Mouse (Mus musculus): Measurements from ENCODE around the gene Tspear. TPM values are rescaled to one million over a fixed set of nuclear protein-coding genes. Genes with fewer than 3 reads are reported as not detected.
"Not testable (repeated sequence)": the region's sequence is repeated elsewhere in the genome, so short reads cannot be mapped to it uniquely, and the experiment has no call there.

Gene Tspear
- polyA plus RNA-seq, 1 experiment from 2014 or later: 0.19 TPM

DNA sequence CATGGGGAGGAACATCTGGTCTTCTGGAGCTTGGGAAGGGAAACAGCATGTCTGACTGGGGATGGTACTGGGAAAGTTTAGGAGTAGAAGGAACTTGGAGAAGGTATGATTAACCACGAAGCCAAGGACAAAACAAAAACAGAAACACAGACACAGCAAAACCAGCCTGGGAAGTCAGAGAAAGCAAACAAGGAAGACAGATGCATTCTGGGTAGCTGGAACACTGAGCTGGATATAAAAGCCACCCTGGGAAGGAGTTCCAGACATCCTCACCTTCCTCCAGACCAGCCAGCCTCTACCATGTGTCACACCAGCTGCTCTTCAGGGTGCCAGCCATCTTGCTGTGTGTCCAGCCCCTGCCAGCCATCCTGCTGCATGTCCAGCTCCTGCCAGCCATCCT, 29.1 kb downstream of the Tspear start, which contains the start of gene Gm10142:
TSS of gene Gm10142 (plus strand) at position 301 of the 400 bp plus-strand sequence.
- Histone ChIP-seq H3K4me3 (no peak within 1 kb of the TSS), H3K9me3 (no peaks in the 10 kb centered on the region), H3K4me1 (no peaks in the 10 kb centered on the region), H3K36me3 (no peaks in the 10 kb centered on the region), H3K27me3 (no peaks in the 10 kb centered on the region), H3K9ac (no peak within 1 kb of the TSS), H3K4me2 (no peak within 1 kb of the TSS), H3K27ac (no peak within 1 kb of the TSS)
- ATAC-seq (ENCODE audit: borderline replicate concordance, extremely low read depth, low FRiP score, low TSS enrichment): no peak
- 89% methylated on average over 1 of the region's 1 CpGs for WGBS

DNA sequence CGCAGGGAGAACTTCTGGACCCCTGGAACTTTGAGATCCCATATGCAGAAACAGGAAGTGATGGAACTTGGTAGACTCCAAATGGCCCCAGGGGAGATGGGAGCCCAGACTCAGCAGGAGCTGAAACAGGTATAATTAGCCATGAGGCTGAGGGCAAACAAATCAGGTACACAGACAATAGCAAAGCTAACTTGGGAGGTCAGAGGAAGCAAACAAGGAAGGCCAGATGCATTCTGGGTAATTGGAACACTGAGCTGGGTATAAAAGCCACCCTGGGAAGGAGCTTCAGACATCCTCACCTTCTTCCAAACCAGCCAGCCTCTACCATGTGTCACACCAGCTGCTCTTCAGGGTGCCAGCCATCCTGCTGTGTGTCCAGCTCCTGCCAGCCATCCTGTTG, 33.9 kb downstream of the Tspear start, which contains the start of gene Krtap12-1:
TSS of gene Krtap12-1 (plus strand) at position 301 of the 400 bp plus-strand sequence.
- not testable (repeated sequence) for H3K27ac ChIP-seq; H3K9me3 ChIP-seq; H3K4me3 ChIP-seq; ATAC-seq (ENCODE audit: borderline replicate concordance, extremely low read depth, low FRiP score, low TSS enrichment); H3K4me2 ChIP-seq; H3K9ac ChIP-seq; H3K4me1 ChIP-seq; H3K27me3 ChIP-seq; H3K36me3 ChIP-seq
- WGBS: 86% methylated on average over 1 of the region's 1 CpGs

DNA sequence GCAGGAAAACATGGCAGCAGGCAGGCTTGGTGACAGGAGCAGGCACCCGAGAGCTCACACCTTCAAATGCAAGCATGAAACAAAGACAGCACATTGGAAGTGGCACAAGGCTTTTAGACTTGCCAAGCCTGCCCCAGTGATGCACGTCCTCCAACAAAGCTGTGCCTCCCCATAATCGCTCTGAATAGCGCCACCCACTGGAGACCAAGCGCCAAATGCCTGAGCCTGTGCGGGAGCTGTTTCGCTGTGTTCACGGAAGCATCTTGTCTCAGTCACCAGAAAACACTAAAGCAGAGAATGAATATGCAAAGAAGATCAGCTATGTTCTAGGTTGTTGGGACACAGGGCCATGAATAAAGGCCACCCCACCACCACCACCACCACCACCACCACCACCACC, 38.5 kb downstream of the Tspear start:
- no peak overlapping the region for H3K9ac ChIP-seq
- ATAC-seq (ENCODE audit: borderline replicate concordance, extremely low read depth, low FRiP score, low TSS enrichment): no peak
- 72% methylated on average over 8 of the region's 8 CpGs for WGBS
- no peaks in the 10 kb centered on the region for H3K9me3 ChIP-seq
- no peak overlapping the region for H3K4me3 ChIP-seq
- H3K4me2 ChIP-seq: no peak overlapping the region
- no peaks in the 10 kb centered on the region for H3K4me1 ChIP-seq
- no peaks in the 10 kb centered on the region for H3K36me3 ChIP-seq
- no peak overlapping the region for H3K27ac ChIP-seq
- no peaks in the 10 kb centered on the region for H3K27me3 ChIP-seq

DNA sequence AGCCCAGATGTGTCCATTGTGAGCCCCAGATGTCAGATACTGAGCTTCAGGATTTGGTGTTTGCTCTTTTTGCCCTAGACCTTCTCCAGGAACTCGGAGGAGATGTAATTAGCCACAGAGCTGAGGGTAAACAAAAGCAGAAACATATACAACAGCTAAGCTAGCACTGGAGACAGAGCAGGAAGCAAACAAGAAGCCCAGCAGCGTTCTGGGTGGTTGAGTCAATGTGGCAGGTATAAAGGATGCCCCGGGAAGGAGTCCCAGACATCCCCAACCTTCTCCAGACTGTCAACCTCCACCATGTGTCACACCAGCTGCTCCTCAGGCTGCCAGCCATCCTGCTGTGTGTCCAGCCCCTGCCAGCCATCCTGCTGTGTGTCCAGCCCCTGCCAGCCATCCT, 39.8 kb downstream of the Tspear start, which contains the start of gene Gm10100:
TSS of gene Gm10100 (plus strand) at position 301 of the 400 bp plus-strand sequence.
- Histone ChIP-seq H3K36me3 (no peaks in the 10 kb centered on the region), H3K9ac (no peak within 1 kb of the TSS), H3K27ac (no peak within 1 kb of the TSS), H3K4me3 (no peak within 1 kb of the TSS), H3K4me1 (no peaks in the 10 kb centered on the region), H3K9me3 (no peaks in the 10 kb centered on the region), H3K27me3 (no peaks in the 10 kb centered on the region), H3K4me2 (no peak within 1 kb of the TSS)
- ATAC-seq (ENCODE audit: borderline replicate concordance, extremely low read depth, low FRiP score, low TSS enrichment): no peak
- 17% methylated on average over 3 of the region's 3 CpGs for WGBS

DNA sequence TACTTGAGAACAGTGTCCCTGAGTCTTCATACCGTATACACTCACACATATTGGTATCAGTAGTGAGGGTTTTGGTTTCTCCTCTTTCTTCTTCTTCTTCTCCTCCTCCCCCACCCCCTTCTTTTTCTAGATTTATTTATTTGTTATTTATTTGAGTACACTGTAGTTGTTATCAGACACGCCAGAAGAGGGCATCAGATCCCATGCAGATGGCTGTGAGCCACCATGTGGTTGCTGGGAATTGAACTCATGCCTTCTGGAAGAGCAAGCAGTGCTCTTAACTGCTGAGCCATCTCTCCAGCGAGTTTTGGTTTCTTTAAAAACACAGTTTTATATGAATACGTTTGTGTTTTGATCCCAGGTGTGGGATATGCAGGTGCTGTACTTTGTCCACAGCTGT, 41.9 kb downstream of the Tspear start:
- H3K4me2 ChIP-seq: no peak overlapping the region
- WGBS: 54% methylated on average over 4 of the region's 4 CpGs
- no peak overlapping the region for H3K9ac ChIP-seq
- no peaks in the 10 kb centered on the region for H3K27me3 ChIP-seq
- no peak overlapping the region for H3K27ac ChIP-seq
- H3K9me3 ChIP-seq: no peaks in the 10 kb centered on the region
- H3K36me3 ChIP-seq: no peaks in the 10 kb centered on the region
- H3K4me1 ChIP-seq: no peaks in the 10 kb centered on the region
- H3K4me3 ChIP-seq: no peak overlapping the region
- ATAC-seq (ENCODE audit: borderline replicate concordance, extremely low read depth, low FRiP score, low TSS enrichment): no peak

DNA sequence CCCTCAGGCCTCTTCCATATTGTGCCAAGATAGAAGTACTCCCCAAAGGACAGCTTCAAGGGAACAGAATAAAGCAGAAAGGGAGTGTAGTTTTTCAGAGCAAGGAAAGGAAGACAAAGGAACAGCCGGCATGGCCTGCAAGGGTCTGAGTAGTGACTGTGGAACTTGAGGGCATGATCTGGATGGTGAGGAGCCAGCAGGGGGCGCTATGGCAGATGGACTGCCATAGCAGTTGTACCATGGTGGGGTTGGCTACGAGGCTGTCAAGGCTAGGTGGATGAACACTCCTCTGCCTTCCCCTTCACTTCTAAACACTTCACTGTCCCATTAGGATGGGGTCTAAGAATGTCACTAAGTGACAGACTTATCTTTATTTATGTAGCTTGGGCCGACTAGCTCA, 42.9 kb downstream of the Tspear start:
- Histone ChIP-seq H3K4me1 (no peaks in the 10 kb centered on the region), H3K27me3 (no peaks in the 10 kb centered on the region), H3K9ac (no peak overlapping the region), H3K9me3 (no peaks in the 10 kb centered on the region), H3K4me3 (no peak overlapping the region), H3K36me3 (no peaks in the 10 kb centered on the region), H3K27ac (no peak overlapping the region), H3K4me2 (no peak overlapping the region)
- no peak for ATAC-seq (ENCODE audit: borderline replicate concordance, extremely low read depth, low FRiP score, low TSS enrichment)
- 40% methylated on average over 4 of the region's 4 CpGs for WGBS

DNA sequence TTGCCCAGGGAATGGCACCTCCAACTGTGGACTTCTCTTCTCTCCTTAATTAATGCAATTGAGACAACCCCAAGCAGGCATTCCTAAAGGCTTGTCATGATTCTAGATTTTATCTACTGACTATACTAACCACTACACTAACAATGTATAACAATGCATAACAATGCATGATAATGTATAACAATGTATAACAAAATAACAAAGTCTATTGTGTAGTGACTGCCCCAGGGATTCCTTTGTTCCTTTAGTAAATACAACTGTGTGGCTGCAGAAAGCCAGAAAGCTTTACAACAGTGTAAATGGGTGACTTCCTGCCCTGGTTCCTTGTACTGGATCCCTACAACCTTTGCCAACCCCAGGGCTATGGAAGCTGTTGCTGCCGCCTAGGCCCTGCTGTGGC, 49.6 kb downstream of the Tspear start:
- no peak overlapping the region for H3K4me3 ChIP-seq
- 82% methylated on average over 1 of the region's 1 CpGs for WGBS
- no peak for ATAC-seq (ENCODE audit: borderline replicate concordance, extremely low read depth, low FRiP score, low TSS enrichment)
- no peak overlapping the region for H3K4me2 ChIP-seq
- H3K9ac ChIP-seq: no peak overlapping the region
- H3K4me1 ChIP-seq: no peaks in the 10 kb centered on the region
- no peaks in the 10 kb centered on the region for H3K36me3 ChIP-seq
- no peaks in the 10 kb centered on the region for H3K9me3 ChIP-seq
- no peaks in the 10 kb centered on the region for H3K27me3 ChIP-seq
- no peak overlapping the region for H3K27ac ChIP-seq

DNA sequence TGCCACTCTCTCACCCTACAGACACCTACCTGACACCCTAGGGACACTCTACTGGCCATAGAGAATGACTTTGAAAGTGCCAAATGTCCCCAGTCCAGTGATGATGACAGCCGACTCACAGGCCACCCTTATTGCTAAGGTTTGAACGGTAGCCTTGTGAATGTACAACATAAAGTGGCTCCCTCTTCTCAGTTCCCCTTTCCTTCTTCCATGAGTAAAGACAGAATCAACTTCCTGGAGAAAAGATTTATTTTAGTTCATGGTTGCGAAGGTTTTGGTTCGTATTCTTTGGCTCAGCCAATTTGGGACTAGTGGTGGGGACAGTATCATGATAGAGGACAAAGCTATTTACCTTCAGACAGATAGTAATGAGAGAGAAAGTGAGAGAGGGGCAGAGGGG, 52.6 kb downstream of the Tspear start:
- Histone ChIP-seq H3K36me3 (no peaks in the 10 kb centered on the region), H3K9me3 (no peaks in the 10 kb centered on the region), H3K4me2 (no peak overlapping the region), H3K27me3 (no peaks in the 10 kb centered on the region), H3K4me1 (no peaks in the 10 kb centered on the region), H3K4me3 (no peak overlapping the region), H3K27ac (no peak overlapping the region), H3K9ac (no peak overlapping the region)
- 76% methylated on average over 4 of the region's 4 CpGs for WGBS
- no peak for ATAC-seq (ENCODE audit: borderline replicate concordance, extremely low read depth, low FRiP score, low TSS enrichment)

DNA sequence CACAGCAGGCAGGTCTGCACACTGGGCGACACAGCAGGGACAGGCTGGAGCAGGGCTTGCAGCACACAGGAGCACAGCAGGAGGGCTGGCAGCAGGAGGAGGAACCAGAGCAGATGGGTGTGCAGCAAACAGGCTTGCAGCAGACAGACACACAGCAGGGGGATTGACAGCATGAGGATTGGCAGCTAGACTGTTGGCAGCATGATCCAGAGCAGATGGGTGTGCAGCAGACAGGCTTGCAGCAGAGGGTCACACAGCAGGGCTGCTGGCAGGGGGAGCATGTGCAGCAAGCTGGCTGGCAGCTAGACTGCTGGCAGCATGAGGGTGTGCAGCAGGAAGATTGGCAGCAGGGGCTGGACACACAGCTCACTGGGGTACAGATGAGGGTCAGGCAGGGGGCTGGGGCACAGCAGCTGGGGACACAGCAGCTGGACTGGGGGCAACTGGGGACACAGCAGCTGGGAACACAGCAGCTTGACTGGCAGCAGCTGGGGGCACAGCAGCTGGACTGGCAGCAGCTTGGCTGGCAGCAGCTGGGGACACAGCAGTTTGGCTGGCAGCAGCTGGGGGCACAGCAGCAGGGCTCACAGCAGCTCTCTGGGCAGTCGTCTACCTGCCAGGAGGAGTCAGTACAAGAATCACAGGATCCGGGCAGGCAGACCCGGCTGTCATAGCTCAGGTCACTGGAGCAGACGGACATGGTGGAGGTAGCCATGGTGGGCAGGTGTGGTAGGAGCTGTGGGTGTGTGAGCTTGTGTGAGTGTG, 55.7 kb downstream of the Tspear start, which contains the start of gene Gm18596:
TSS of gene Gm18596 (minus strand) at position 715 of the 765 bp plus-strand sequence.
- not testable (repeated sequence) for H3K9me3 ChIP-seq; H3K27ac ChIP-seq; H3K4me1 ChIP-seq; H3K27me3 ChIP-seq; H3K4me3 ChIP-seq; ATAC-seq (ENCODE audit: borderline replicate concordance, extremely low read depth, low FRiP score, low TSS enrichment); H3K4me2 ChIP-seq; H3K9ac ChIP-seq; H3K36me3 ChIP-seq
- WGBS: 43% methylated on average over 5 of the region's 5 CpGs

DNA sequence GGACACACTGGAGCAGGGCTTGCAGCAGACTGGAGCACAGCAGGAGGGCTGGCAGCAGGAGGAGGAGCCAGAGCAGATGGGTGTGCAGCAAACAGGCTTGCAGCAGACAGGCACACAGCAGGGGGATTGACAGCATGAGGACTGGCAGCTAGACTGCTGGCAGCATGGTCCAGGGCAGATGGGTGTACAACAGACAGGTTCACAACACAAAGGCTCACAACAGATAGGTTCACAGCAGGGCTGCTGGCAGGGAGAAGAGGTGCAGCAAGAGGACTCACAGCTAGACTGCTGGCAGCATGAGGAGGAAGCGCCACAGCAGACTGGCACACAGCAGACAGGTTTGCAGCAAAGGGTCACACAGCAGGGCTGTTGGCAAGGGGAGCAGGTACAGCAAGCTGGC, 64.3 kb downstream of the Tspear start:
- H3K4me2 ChIP-seq; H3K9ac ChIP-seq; H3K27ac ChIP-seq; H3K36me3 ChIP-seq; H3K4me1 ChIP-seq; H3K27me3 ChIP-seq; H3K4me3 ChIP-seq; ATAC-seq (ENCODE audit: borderline replicate concordance, extremely low read depth, low FRiP score, low TSS enrichment); H3K9me3 ChIP-seq: not testable (repeated sequence)
- 70% methylated on average over 1 of the region's 1 CpGs for WGBS

DNA sequence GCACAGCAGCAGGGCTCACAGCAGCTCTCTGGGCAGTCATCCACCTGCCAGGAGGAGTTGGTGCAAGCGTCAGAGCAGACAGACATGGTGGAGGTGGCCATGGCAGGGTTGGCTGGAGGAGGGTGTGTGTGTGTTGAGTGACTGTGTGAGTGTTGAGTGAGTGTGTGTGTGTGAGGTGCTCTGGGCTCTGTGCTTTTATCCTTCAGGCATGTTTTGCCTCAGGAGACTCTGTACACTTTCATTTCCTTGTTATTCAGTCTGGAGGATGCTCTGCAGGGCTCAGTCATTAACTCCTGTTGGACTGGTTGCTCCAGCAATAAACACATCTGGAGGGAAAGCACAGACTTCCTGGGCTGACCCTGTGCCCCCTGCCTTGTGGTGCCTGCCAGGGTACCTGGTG, 64.9 kb downstream of the Tspear start, which contains the start of gene Gm9736:
TSS of gene Gm9736 (minus strand) at position 101 of the 400 bp plus-strand sequence.
- not testable (repeated sequence) for H3K4me2 ChIP-seq; H3K9ac ChIP-seq; H3K36me3 ChIP-seq; H3K4me1 ChIP-seq; H3K9me3 ChIP-seq; H3K27me3 ChIP-seq; ATAC-seq (ENCODE audit: borderline replicate concordance, extremely low read depth, low FRiP score, low TSS enrichment); H3K4me3 ChIP-seq; H3K27ac ChIP-seq
- 50% methylated on average over 1 of the region's 1 CpGs for WGBS

DNA sequence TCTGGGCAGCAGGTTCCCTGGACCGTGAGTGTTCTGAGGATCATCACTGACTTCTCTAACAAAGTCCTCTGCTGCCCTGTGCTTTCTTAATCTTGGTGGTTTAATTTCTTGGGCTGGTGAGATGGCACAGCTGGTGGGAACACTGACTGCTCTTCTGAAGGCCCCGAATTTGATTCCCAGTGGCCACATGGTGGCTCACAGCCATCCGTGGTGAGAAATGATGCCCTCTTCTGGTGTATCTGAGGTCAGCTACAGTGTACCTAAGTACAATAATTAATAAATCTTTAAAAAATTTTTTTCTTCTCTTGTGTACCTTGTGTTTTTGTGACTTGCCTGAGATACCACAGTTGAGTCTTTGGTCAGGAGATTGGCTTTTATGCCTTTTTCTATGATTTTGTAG, 65.9 kb downstream of the Tspear start:
- H3K36me3 ChIP-seq; H3K4me1 ChIP-seq; H3K4me2 ChIP-seq; H3K9ac ChIP-seq; H3K27me3 ChIP-seq; H3K4me3 ChIP-seq; ATAC-seq (ENCODE audit: borderline replicate concordance, extremely low read depth, low FRiP score, low TSS enrichment); H3K27ac ChIP-seq; H3K9me3 ChIP-seq: not testable (repeated sequence)
- 46% methylated on average over 3 of the region's 3 CpGs for WGBS
